Mouse (Mus musculus) embryonic facial prominence, embryonic 11.5 days (tissue): ENCODE measurements at regions not wholly inside any gene's neighbourhood (a gene's known extent, or its start where the extent isn't known, plus 50 kb on each side); places are given as distances from the start of the nearest gene placed in this dataset.

Experiments
- ATAC-seq: fragments of 200-750 bp; cut with Nextera tagmentation; replicated peaks from 2 replicates; pipeline ENCODE4 v1.8.0; 2017; ENCODE audit warnings: low read depth; ENCODE audit not compliant: insufficient number of reproducible peaks, low FRiP score, low TSS enrichment
- DNase-seq: peaks from one replicate; pipeline ENCODE4 v3.0.0-alpha.2; 2015; ENCODE audit warnings: low spot score
- H3K27ac ChIP-seq: fragments of 300-500 bp; sonication (generic); replicated peaks from 2 replicates; pipeline ENCODE4 v1.5.1; 2014; ENCODE audit warnings: mild to moderate bottlenecking, low read depth, low read length, control low read depth
- H3K27me3 ChIP-seq: fragments of 300-500 bp; sonication (generic); 2 replicates; pipeline ENCODE4 v1.6.1; 2014; ENCODE audit warnings: mild to moderate bottlenecking, low read length, moderate library complexity, mixed read lengths; ENCODE audit not compliant: control insufficient read depth, insufficient read depth
- H3K36me3 ChIP-seq: fragments of 300-500 bp; sonication (generic); replicated peaks from 2 replicates; pipeline ENCODE4 v1.6.1; 2014; ENCODE audit warnings: low read depth, mild to moderate bottlenecking, low read length, moderate library complexity, mixed read lengths; ENCODE audit not compliant: control insufficient read depth, insufficient read depth
- H3K4me1 ChIP-seq: fragments of 300-500 bp; sonication (generic); 2 replicates; pipeline ENCODE4 v1.6.1; 2014; ENCODE audit warnings: low read length, mixed read lengths; ENCODE audit not compliant: control insufficient read depth, insufficient read depth
- H3K4me2 ChIP-seq: fragments of 300-500 bp; sonication (generic); 2 replicates; pipeline ENCODE4 v1.6.1; 2014; ENCODE audit warnings: low read depth, mild to moderate bottlenecking, control low read depth, low read length, moderate library complexity
- H3K4me3 ChIP-seq: fragments of 300-500 bp; sonication (generic); 2 replicates; pipeline ENCODE4 v1.5.1; 2014; ENCODE audit warnings: low read depth, low read length, control low read depth
- H3K9ac ChIP-seq: fragments of 300-500 bp; sonication (generic); replicated peaks from 2 replicates; pipeline ENCODE4 v1.6.1; 2014; ENCODE audit warnings: mild to moderate bottlenecking, control low read depth, low read length
- H3K9me3 ChIP-seq: fragments of 300-500 bp; sonication (generic); replicated peaks from 2 replicates; pipeline ENCODE4 v1.6.1; 2016; ENCODE audit warnings: mild to moderate bottlenecking, low read length, inconsistent platforms, mixed read lengths; ENCODE audit not compliant: control insufficient read depth
- WGBS: fragments of 180-500 bp; shearing (Covaris S2); extraction: QIAGEN DNeasy Blood & Tissue Kit; methylation state at CpG from one replicate; pipeline ENCODE4 v1.1.7; 2014; 5-methylcytosine and 5-hydroxymethylcytosine counted together

DNA sequence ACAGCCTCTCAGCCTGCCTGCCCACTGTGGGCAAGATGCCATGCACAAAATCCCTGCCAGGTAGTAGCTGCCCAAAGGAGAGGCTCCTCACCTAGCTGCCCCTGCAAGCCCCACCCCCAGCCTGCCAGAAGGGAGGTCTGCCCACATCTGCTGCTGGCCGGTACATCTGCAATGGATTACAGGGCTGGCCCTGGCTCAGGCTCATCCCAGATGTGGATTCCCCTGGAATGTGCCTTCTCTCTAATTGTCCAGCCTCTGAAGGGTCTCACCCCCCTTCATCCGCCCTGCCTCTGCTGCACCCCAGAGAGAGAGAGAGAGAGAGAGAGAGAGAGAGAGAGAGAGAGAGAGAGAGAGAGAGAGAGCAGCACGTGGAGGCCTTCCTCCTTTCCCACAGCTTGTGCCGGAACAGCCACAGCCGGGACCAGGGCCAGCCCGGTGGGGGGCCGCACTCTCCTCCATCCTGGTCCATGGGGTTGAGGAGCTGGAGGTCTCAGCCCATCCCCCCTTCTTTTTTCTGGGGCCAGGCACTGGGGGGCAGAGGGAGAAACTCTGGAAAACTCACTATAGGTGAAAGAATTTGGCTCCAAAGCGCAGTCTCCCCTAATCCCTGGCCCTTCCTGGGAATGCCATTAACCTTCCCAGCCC lies 161.2 kb upstream of the Tmem28 start:
- 18% methylated on average over 4 of the region's 8 CpGs for WGBS
- DNase-seq (peak; percentile 64), ATAC-seq (peak; percentile 73)
- H3K27me3 ChIP-seq = no peaks in the 10 kb centered on the region; the same call in 1 of the 2 replicates
- H3K36me3 ChIP-seq = no peaks in the 10 kb centered on the region
- H3K9me3 ChIP-seq = no peaks in the 10 kb centered on the region
- no peaks in the 10 kb centered on the region for H3K4me1 ChIP-seq
- H3K4me2 ChIP-seq = no peak overlapping the region
- no peak overlapping the region for H3K9ac ChIP-seq
- H3K27ac ChIP-seq = no peak overlapping the region
- no peak overlapping the region for H3K4me3 ChIP-seq

GRCm38 (mm10) chrX:99657790-99658451 lies 162.9 kb upstream of the Tmem28 start:
- no peaks in the 10 kb centered on the region; the same call in 1 of the 2 replicates for H3K27me3 ChIP-seq
- 24% methylated on average over 8 of the region's 8 CpGs for WGBS

GRCm38 (mm10) chrX:99656988-99657387 lies 163.8 kb upstream of the Tmem28 start:
- no peaks in the 10 kb centered on the region for H3K4me1 ChIP-seq
- no peaks in the 10 kb centered on the region; the same call in 1 of the 2 replicates for H3K27me3 ChIP-seq
- H3K27ac ChIP-seq = no peak overlapping the region
- DNase-seq (no peak), ATAC-seq (no peak)
- H3K9me3 ChIP-seq = no peaks in the 10 kb centered on the region
- no peaks in the 10 kb centered on the region for H3K36me3 ChIP-seq
- WGBS = 56% methylated on average over 6 of the region's 6 CpGs
- H3K4me2 ChIP-seq = no peak overlapping the region
- no peak overlapping the region for H3K4me3 ChIP-seq
- no peak overlapping the region for H3K9ac ChIP-seq

More at GRCm38 (mm10) chrX:99657790-99658451, 162.9 kb upstream of the Tmem28 start:
- Histone ChIP-seq H3K4me2 (no peak overlapping the region), H3K9ac (no peak overlapping the region), H3K27ac (no peak overlapping the region), H3K9me3 (no peaks in the 10 kb centered on the region), H3K36me3 (no peaks in the 10 kb centered on the region), H3K4me1 (no peaks in the 10 kb centered on the region), H3K4me3 (no peak overlapping the region)
- ATAC-seq = no peak
- peak; percentile 76 for DNase-seq

DNA sequence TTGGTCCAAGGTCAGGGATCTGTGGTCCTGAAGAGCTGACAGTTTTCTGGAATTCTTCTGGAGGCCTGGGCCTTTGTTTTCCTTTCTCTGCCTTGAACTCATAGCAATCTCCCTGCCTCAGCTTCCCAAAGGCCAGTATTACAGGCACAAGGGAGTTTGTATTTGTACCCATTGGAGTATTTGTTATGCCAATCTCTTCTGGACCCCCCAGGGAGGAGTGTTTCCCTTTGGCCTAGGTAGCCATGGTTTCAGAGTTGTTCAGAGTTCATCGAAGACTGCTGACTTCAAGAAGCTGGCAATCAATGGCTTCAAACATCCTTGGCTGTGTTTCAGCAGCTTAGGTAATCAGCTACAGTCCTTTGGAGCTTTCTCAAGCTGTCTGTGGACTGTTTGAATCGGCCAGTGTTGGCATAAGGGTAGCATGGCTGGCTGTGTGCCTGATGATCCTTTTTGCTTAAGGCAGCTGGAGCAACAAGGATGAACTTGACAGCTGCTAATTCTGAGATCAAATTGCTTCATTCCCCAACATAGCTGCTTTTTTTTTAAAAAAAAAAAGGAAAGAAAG lies 161.2 kb upstream of the Pja1 start:
- H3K4me3 ChIP-seq = no peak overlapping the region
- H3K9me3 ChIP-seq = no peaks in the 10 kb centered on the region
- H3K27ac ChIP-seq = no peak overlapping the region
- ATAC-seq = no peak
- H3K27me3 ChIP-seq = peaks cover 2% of the 10 kb centered on the region; the same call in 1 of the 2 replicates
- H3K9ac ChIP-seq = no peak overlapping the region
- H3K4me2 ChIP-seq = no peak overlapping the region
- no peaks in the 10 kb centered on the region for H3K4me1 ChIP-seq
- WGBS = 66% methylated on average over 2 of the region's 2 CpGs
- no peaks in the 10 kb centered on the region for H3K36me3 ChIP-seq
- DNase-seq = no peak

DNA sequence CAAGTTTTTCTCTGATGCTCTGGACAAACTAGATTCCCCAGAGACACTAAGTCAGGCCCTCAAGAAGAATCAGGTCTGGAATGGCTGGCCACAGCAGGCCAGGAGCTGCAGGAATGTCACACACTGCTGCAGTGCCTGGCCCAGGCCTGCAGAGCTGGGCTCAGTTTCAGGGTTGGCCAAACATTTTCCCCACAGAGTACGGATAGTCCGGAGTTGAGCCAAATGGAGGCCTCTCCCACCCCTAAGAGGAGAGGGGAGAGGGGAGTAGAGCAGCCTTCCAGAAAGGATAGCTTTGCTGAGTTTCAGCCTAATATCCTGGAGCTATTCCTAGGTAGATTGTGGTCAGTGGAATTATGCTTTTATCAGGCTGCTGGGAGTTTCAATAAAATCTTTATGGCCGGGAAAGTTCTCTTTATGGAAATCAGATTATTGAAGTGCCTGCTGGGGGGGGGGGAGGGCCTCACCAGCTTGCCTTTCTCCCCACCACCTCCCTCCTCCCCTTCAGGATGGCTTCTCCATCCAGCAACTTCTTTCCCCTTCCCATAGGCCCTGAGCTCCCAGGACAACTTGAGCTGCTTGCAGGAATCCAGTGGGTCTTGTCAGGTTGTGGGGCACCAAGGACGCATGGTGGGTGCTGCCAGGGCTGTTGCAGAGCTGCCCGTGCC lies 153.6 kb upstream of the Pja1 start:
- 75% methylated on average over 5 of the region's 5 CpGs for WGBS
- Histone ChIP-seq H3K9ac (no peak overlapping the region), H3K9me3 (no peaks in the 10 kb centered on the region), H3K4me3 (no peak overlapping the region), H3K4me1 (no peaks in the 10 kb centered on the region), H3K27me3 (peaks cover 2% of the 10 kb centered on the region), H3K4me2 (no peak overlapping the region), H3K36me3 (no peaks in the 10 kb centered on the region), H3K27ac (no peak overlapping the region)
- ATAC-seq (no peak), DNase-seq (no peak)

DNA sequence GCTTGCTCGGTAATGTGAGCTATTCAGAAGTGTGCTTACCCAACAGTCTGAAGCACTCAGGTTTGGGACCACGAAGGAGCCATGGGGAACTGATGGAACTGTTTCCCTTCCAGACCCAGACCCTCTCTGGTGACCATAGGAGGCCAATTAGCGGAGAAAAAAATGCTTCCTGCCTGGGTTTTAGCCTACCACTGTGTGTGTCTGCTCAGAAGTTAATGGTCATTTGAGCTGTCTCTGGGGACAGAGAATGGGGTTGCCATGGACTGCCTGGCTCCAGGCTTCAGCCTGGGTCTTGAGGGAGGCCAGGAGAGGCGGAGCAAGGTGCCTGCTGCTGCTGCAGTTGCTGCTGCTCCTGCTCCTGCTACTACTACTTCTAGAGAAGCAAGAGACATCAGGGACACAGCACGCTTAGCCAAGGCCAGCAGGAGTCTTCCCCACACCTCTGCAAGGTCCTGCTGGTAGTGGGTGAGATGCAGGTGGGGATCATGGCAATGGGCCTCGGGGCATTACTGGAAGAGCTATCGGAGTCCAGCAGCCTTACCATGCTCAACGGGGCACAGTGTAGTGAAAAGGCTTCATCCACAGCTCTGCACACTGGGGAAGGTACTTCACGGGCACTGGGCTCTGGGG lies 141.2 kb upstream of the Pja1 start:
- H3K4me3 ChIP-seq = no peak overlapping the region
- WGBS = 57% methylated on average over 9 of the region's 9 CpGs
- H3K27me3 ChIP-seq = peaks cover 7% of the 10 kb centered on the region; the same call in 1 of the 2 replicates
- no peaks in the 10 kb centered on the region for H3K36me3 ChIP-seq
- H3K9ac ChIP-seq = no peak overlapping the region
- no peaks in the 10 kb centered on the region for H3K4me1 ChIP-seq
- H3K9me3 ChIP-seq = no peaks in the 10 kb centered on the region
- DNase-seq = peak; percentile 48
- no peak overlapping the region for H3K27ac ChIP-seq
- peak; percentile 74 for ATAC-seq
- no peak overlapping the region for H3K4me2 ChIP-seq

GRCm38 (mm10) chrX:99610096-99610495 lies 139.0 kb upstream of the Pja1 start:
- peaks cover 8% of the 10 kb centered on the region; the same call in 1 of the 2 replicates for H3K27me3 ChIP-seq
- H3K27ac ChIP-seq = no peak overlapping the region
- H3K4me2 ChIP-seq = no peak overlapping the region
- DNase-seq (no peak), ATAC-seq (no peak)
- H3K9me3 ChIP-seq = no peaks in the 10 kb centered on the region
- H3K4me3 ChIP-seq = no peak overlapping the region
- 86% methylated on average over 5 of the region's 5 CpGs for WGBS
- H3K4me1 ChIP-seq = no peaks in the 10 kb centered on the region
- H3K9ac ChIP-seq = no peak overlapping the region
- no peaks in the 10 kb centered on the region for H3K36me3 ChIP-seq
